Mouse (Mus musculus): ENCODE results near the gene Nfil3.
A peak's percentile ranks its signal among the peaks of the same experiment; 100 is the strongest.

DNA sequence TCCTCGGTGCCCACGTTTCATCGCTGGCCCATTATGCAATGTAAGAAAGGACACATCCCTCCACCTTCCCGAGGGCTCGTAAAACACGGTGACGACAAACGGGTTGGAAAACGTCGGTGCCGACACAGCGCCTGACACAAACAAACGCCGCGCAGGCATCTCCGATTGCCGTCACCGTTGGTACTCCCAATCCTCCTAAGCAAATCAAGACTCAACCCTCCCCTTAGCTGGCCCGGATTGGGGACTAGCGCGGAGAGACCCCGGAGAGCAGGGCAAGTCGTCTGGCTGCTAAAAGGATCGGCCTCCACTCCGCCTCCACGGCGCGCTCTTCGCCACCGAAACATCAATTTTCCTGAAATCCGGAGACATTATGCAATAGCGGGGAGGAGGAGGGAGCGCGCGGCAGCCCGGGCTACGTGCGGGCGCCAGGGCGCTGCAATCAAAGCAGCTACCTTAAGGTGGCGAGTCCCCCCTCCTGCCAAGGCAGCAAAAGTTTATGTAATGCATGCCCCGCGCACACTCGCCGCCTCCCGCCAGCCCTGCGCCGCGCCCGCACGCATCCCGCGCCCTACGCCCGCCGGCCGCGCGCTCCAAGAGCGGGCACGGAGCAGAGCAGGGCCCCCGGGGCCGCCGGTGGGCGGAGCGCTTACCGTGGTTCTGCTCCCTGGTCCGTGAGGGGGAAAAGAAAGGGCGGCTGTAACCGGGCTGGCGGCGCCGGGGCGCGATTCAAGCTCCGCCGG lies 492 bp downstream of the Nfil3 start:
- 0 out of 2 replicates have a peak, but pooled peaks have one; percentile 25 for TF ChIP-seq POLR2A (IDR thresholded peaks at IDR 0.05; ENCODE audit: extremely low read depth, insufficient read depth, low read length)
- TF ChIP-seq CTCF (IDR thresholded peaks at IDR 0.05; ENCODE audit: low read depth, low read length): peak; percentile 10; the same call in 1 of the 2 replicates
